Mouse (Mus musculus): ENCODE results near the gene Cfb.

DNA sequence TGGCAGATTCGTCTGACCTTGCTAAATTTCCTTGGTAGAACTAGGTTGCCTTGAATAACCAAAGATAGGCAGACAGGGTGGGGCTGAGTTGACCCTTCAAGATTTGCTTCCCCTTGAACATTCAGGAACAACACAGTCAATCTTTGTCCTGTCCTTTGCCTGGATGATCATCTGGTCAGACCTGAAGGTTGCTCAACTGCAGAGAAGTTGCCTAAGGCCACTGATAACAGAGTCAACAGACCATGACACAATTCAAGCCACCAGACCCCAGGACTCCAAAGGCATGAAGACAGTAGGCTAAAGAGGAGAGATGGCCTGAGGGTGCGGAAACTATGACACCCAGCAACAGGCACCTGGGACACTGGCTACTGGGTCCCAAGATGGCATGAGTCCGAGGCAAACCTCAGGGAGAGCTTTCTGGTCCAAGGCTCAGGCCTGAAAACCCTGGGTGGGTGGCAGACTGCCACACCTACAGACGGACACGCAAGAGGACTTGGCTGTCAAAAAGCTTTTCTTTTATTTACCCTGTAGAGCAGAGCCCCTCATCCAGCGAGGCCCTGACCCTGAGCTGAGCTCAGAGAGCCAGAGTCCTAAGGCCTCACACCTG, 53.6 kb downstream of the Cfb start:
- TF ChIP-seq EP300 (optimal IDR thresholded peaks at IDR 0.05) (no peak), CTCF (IDR thresholded peaks at IDR 0.05; ENCODE audit: low read depth) (no peak)

Data from stomach, postnatal 0 days (tissue).